Mouse (Mus musculus): Measurements from ENCODE around the gene Ostc. TPM values are rescaled to one million over a fixed set of nuclear protein-coding genes. Genes with fewer than 3 reads are reported as not detected.

Gene Ostc
- polyA plus RNA-seq, 2 experiments = 101 to 228 TPM

DNA sequence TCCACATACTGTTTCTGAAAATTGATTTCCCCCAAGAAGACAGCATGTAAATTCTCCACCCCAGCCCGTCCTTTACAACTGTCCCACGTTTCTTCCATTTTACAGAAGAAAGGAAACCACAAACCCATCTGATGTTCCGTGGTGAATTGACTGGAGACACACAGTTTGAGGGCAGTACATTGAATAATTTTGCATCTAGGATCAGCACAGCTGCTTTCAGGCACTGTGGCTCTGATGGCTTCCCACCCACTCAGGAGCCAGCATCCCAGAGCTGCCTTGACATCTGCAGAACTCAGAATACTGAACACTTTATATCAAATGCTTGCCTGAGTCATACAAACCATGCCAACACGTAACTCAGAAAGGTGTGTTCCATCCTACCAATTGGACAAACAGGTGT is 11.0 kb upstream of the Ostc start:
- Histone ChIP-seq H3K27me3 (ENCODE audit: control insufficient read depth, insufficient read depth, low read length) (no peaks in the 10 kb centered on the region), H3K27ac (no peak overlapping the region), H3K4me3 (ENCODE audit: insufficient read depth in 1 of 2, low read depth in 2 of 2, low read length in 2 of 2) (no peak overlapping the region), H3K4me1 (replicated peaks; ENCODE audit: control insufficient read depth in 2 of 2, insufficient read depth in 2 of 2, low read length in 1 of 2) (no peaks in the 10 kb centered on the region), H3K9me3 (ENCODE audit: control insufficient read depth, low read length) (no peaks in the 10 kb centered on the region), H3K9ac (replicated peaks) (no peak overlapping the region), H3K36me3 (replicated peaks; ENCODE audit: control insufficient read depth, insufficient read depth, low read depth) (no peaks in the 10 kb centered on the region), H3K4me2 (ENCODE audit: low read depth) (no peak overlapping the region)
- ATAC-seq (ENCODE audit: insufficient read depth) = no peak
- no peak for DNase-seq (ENCODE audit: low read depth in 3 of 3, low spot score in 3 of 3)
- TF ChIP-seq CTCF (IDR thresholded peaks at IDR 0.05; ENCODE audit: low read depth) (no peak), EP300 (IDR thresholded peaks at IDR 0.05; ENCODE audit: low read depth) (no peak)
- WGBS (ENCODE audit: insufficient replicate concordance) = 28% methylated on average over 4 of the region's 4 CpGs

DNA sequence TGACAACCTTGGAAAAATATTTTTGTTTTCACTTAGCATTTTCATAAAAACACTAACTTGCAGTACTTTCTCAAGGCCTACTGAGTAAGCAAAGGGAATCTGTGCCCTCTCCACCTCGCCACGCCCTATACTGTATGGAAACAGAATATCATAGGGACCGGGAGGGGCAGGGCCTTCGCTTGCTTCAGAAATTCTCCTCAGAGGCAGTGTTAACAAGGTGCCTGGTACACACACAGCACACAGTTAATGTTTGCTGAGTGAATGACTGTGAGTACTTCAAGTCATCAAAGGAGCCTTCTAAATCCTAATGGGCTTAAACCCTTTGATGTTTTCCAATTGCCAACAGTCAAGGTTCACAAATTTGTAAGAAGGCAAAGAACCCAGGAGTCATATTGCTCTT is 9.6 kb upstream of the Ostc start:
- WGBS (ENCODE audit: insufficient replicate concordance) = 74% methylated on average over 4 of the region's 4 CpGs
- no peak for TF ChIP-seq EP300 (IDR thresholded peaks at IDR 0.05; ENCODE audit: low read depth)
- no peak for TF ChIP-seq CTCF (IDR thresholded peaks at IDR 0.05; ENCODE audit: low read depth)
- ATAC-seq (ENCODE audit: insufficient read depth) (no peak), DNase-seq (ENCODE audit: low read depth in 3 of 3, low spot score in 3 of 3) (no peak)
- H3K27me3 ChIP-seq (ENCODE audit: control insufficient read depth, insufficient read depth, low read length) = no peaks in the 10 kb centered on the region
- H3K9ac ChIP-seq (replicated peaks) = no peak overlapping the region
- peaks cover 0 to 4% of the 10 kb centered on the region in 2 experiments; a peak in 1 of 4 replicates for H3K4me1 ChIP-seq (replicated peaks; ENCODE audit: control insufficient read depth in 2 of 2, insufficient read depth in 2 of 2, low read length in 1 of 2)
- H3K4me3 ChIP-seq (ENCODE audit: insufficient read depth in 1 of 2, low read depth in 2 of 2, low read length in 2 of 2) = no peak overlapping the region
- H3K36me3 ChIP-seq (replicated peaks; ENCODE audit: control insufficient read depth, insufficient read depth, low read depth) = no peaks in the 10 kb centered on the region
- H3K4me2 ChIP-seq (ENCODE audit: low read depth) = no peak overlapping the region
- no peak overlapping the region for H3K27ac ChIP-seq
- H3K9me3 ChIP-seq (ENCODE audit: control insufficient read depth, low read length) = no peaks in the 10 kb centered on the region

DNA sequence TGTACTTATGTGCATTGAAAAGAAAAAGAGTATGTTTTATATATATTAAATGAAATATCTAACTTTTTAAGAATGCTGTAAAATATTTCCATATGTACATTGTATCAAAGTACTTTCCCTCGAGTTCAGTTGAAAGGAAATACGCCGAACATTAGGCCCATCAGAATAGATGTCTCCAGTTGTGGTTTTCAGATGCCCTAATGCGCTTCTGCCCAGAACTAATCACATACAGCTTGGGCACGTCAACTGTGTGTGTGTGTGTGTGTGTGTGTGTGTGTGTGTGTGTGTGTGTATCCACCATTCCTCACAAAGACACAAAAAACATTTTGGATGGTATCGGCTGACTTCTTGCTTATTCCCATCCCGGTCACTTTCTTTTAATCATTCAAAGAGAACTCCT is 7.3 kb upstream of the Ostc start:
- no peak overlapping the region for H3K9ac ChIP-seq (replicated peaks)
- no peak for DNase-seq (ENCODE audit: low read depth in 3 of 3, low spot score in 3 of 3)
- H3K4me1 ChIP-seq (replicated peaks; ENCODE audit: control insufficient read depth in 2 of 2, insufficient read depth in 2 of 2, low read length in 1 of 2) = peaks cover 0 to 4% of the 10 kb centered on the region in 2 experiments; a peak in 1 of 4 replicates
- H3K4me3 ChIP-seq (ENCODE audit: insufficient read depth in 1 of 2, low read depth in 2 of 2, low read length in 2 of 2) = no peak overlapping the region
- no peaks in the 10 kb centered on the region for H3K27me3 ChIP-seq (ENCODE audit: control insufficient read depth, insufficient read depth, low read length)
- H3K36me3 ChIP-seq (replicated peaks; ENCODE audit: control insufficient read depth, insufficient read depth, low read depth) = no peaks in the 10 kb centered on the region
- no peak overlapping the region for H3K4me2 ChIP-seq (ENCODE audit: low read depth)
- 74% methylated on average over 7 of the region's 7 CpGs for WGBS (ENCODE audit: insufficient replicate concordance)
- TF ChIP-seq CTCF (IDR thresholded peaks at IDR 0.05; ENCODE audit: low read depth) (no peak), EP300 (IDR thresholded peaks at IDR 0.05; ENCODE audit: low read depth) (no peak)
- H3K9me3 ChIP-seq (ENCODE audit: control insufficient read depth, low read length) = no peaks in the 10 kb centered on the region
- no peak for ATAC-seq (ENCODE audit: insufficient read depth)
- H3K27ac ChIP-seq = no peak overlapping the region

DNA sequence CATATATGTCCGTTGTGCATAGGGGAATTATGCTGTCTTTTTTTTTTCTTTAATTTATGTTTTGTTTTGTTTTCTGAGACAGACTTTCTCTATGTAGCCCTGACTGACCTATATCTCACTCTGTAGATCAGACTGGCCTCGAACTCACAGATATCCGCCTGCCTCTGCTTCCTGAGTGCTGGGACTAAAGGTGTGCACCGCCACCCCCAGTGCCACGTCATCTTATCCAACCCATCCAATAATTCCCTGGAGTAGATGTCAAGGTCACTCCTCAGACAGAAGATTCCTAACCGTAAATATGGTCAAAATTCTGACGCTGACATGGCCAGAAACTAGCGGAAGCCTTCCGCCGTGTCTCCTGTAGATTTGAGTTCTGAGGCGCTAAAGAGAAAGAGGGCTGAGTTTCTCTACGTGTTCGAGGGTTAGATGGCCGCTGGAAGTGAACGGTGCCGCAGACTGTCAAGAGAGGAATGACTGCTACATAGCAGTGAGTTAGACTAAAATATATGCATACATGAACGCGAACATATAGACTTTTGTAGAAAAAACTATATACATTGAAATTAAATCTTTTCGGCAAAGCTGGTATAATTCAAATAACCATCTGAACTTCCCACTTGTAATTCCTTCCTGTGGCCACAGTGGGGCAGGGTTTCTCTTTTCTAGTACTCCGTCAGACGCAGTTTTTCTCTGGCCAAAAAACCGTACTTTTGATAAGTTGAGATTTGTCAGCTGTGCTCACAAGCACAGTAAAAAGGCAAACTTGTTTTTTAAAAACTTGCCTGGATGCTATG is 5.7 kb upstream of the Ostc start:
- Histone ChIP-seq H3K4me2 (ENCODE audit: low read depth) (peak overlapping the region; percentile 58), H3K9me3 (ENCODE audit: control insufficient read depth, low read length) (no peaks in the 10 kb centered on the region), H3K4me1 (replicated peaks; ENCODE audit: control insufficient read depth in 2 of 2, insufficient read depth in 2 of 2, low read length in 1 of 2) (peaks cover 2 to 6% of the 10 kb centered on the region in 2 experiments; a peak in 3 of 4 replicates), H3K9ac (replicated peaks) (peak overlapping the region; percentile 10), H3K4me3 (ENCODE audit: insufficient read depth in 1 of 2, low read depth in 2 of 2, low read length in 2 of 2) (peak overlapping the region; percentile 37 to 66), H3K27me3 (ENCODE audit: control insufficient read depth, insufficient read depth, low read length) (no peaks in the 10 kb centered on the region), H3K36me3 (replicated peaks; ENCODE audit: control insufficient read depth, insufficient read depth, low read depth) (no peaks in the 10 kb centered on the region), H3K27ac (no peak overlapping the region)
- peak; percentile 50; the same call in 1 of the 2 replicates for ATAC-seq (ENCODE audit: insufficient read depth)
- DNase-seq (ENCODE audit: low read depth in 3 of 3, low spot score in 3 of 3) = peak in 1 of 3 experiments; percentile 57
- 10% methylated on average over 22 of the region's 22 CpGs for WGBS (ENCODE audit: insufficient replicate concordance)
- TF ChIP-seq EP300 (IDR thresholded peaks at IDR 0.05; ENCODE audit: low read depth) (no peak), CTCF (IDR thresholded peaks at IDR 0.05; ENCODE audit: low read depth) (peak; percentile 70)

DNA sequence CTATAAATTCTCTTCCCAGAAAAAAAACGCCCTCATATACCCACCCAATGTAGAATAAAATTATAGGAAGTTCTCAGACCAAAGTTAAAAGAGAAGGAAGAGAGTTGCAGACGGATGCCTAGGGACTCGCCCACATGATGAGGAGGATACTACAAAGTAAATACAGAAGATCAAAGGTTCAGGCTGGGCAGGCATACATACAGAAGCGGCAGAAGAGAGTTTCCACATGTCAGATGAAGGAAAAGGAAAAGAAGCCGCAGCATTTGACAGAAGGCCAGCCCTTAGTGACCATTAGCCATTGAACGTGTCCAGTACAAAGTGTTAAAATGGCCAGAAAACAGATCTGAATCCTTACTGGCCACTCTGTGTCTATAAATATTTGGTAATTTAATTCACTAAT is 3.6 kb upstream of the Ostc start:
- Histone ChIP-seq H3K27ac (no peak overlapping the region), H3K9ac (replicated peaks) (no peak overlapping the region), H3K4me3 (ENCODE audit: insufficient read depth in 1 of 2, low read depth in 2 of 2, low read length in 2 of 2) (no peak overlapping the region), H3K36me3 (replicated peaks; ENCODE audit: control insufficient read depth, insufficient read depth, low read depth) (no peaks in the 10 kb centered on the region), H3K27me3 (ENCODE audit: control insufficient read depth, insufficient read depth, low read length) (no peaks in the 10 kb centered on the region), H3K9me3 (ENCODE audit: control insufficient read depth, low read length) (no peaks in the 10 kb centered on the region), H3K4me2 (ENCODE audit: low read depth) (no peak overlapping the region), H3K4me1 (replicated peaks; ENCODE audit: control insufficient read depth in 2 of 2, insufficient read depth in 2 of 2, low read length in 1 of 2) (peaks cover 6 to 13% of the 10 kb centered on the region in 2 experiments)
- ATAC-seq (ENCODE audit: insufficient read depth) (no peak), DNase-seq (ENCODE audit: low read depth in 3 of 3, low spot score in 3 of 3) (no peak)
- no peak for TF ChIP-seq CTCF (IDR thresholded peaks at IDR 0.05; ENCODE audit: low read depth)
- TF ChIP-seq EP300 (IDR thresholded peaks at IDR 0.05; ENCODE audit: low read depth) = no peak
- 48% methylated on average over 6 of the region's 6 CpGs for WGBS (ENCODE audit: insufficient replicate concordance)
